Mouse (Mus musculus) stomach, postnatal 0 days (tissue): ENCODE results near the gene Rps6kl1.

Experiments used
- CTCF ChIP-seq: IDR thresholded peaks from 2 replicates; pipeline ENCODE4 v1.5.1; 2016; ENCODE audit warnings: antibody characterized with exemption, low read depth, mild to moderate bottlenecking, moderate library complexity
- EP300 ChIP-seq: optimal IDR thresholded peaks from 2 replicates; pipeline ENCODE3; 2016; ENCODE audit warnings: antibody characterized with exemption

DNA sequence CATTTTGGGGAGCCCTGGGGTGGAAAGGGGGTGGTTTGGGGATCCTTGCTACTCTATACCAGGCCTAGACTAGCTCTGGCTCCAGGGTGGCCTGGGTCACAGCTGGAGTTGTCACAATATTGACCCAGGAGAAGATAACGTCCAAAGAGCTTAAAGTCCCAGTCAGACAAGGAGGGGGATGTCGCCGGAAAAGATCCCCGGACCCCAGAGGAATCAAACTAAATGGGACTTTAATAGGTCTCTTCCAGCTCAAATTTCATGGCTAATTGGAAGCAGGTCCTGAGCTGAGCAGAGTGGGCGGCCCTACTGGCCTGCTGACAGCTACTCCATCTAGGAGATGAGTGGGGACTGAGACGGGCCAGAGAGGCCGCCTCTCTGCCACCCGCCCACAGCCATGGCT lies 46.9 kb upstream of the Rps6kl1 start:
- TF ChIP-seq EP300 = no peak
- TF ChIP-seq CTCF = no peak
